Mouse (Mus musculus): ENCODE data around the gene Msx1.
"Not testable (repeated sequence)": the region's sequence is repeated elsewhere in the genome, so short reads cannot be mapped to it uniquely, and the experiment has no call there.

The Msx1 gene

GRCm38 (mm10) chr5:37824461-37824795 lies at the start of gene Msx1:
Msx1 (minus strand) TSS chr5:37824583.
- peak; percentile 54 to 66 for DNase-seq

- no peak for DNase-seq
These were observed 41.1 kb upstream of the Msx1 start for GRCm38 (mm10) chr5:37865471-37865870.

- DNase-seq = no peak
These were observed 39.9 kb upstream of the Msx1 start for GRCm38 (mm10) chr5:37864309-37864708.

GRCm38 (mm10) chr5:37860846-37861245 lies 36.5 kb upstream of the Msx1 start:
- no peak for DNase-seq

GRCm38 (mm10) chr5:37860151-37860721 lies 35.9 kb upstream of the Msx1 start:
- DNase-seq = peak; percentile 60 to 63

- DNase-seq = peak; percentile 38 to 60
These were observed 33.6 kb upstream of the Msx1 start for GRCm38 (mm10) chr5:37857763-37858545.

GRCm38 (mm10) chr5:37856057-37856456 lies 31.7 kb upstream of the Msx1 start:
- DNase-seq = no peak

GRCm38 (mm10) chr5:37854233-37854632 lies 29.9 kb upstream of the Msx1 start:
- no peak for DNase-seq

GRCm38 (mm10) chr5:37851305-37851982 lies 27.1 kb upstream of the Msx1 start:
- DNase-seq = no peak

GRCm38 (mm10) chr5:37848991-37849719 lies 24.8 kb upstream of the Msx1 start:
- no peak for DNase-seq

GRCm38 (mm10) chr5:37836267-37836646 lies 11.9 kb upstream of the Msx1 start:
- no peak for DNase-seq

- DNase-seq = no peak
These were observed 11.3 kb upstream of the Msx1 start for GRCm38 (mm10) chr5:37835590-37836266.

GRCm38 (mm10) chr5:37832766-37833165 lies 8.4 kb upstream of the Msx1 start:
- DNase-seq = no peak

GRCm38 (mm10) chr5:37832031-37832430 lies 7.6 kb upstream of the Msx1 start:
- no peak for DNase-seq

- not testable (repeated sequence) for DNase-seq
These were observed 6.1 kb upstream of the Msx1 start for GRCm38 (mm10) chr5:37830436-37830835.

GRCm38 (mm10) chr5:37829926-37830325 lies 5.5 kb upstream of the Msx1 start:
- no peak for DNase-seq

GRCm38 (mm10) chr5:37829296-37829670 lies 4.9 kb upstream of the Msx1 start:
- no peak for DNase-seq

- peak in 1 of 2 experiments; percentile 14 for DNase-seq
These were observed 4.4 kb upstream of the Msx1 start for GRCm38 (mm10) chr5:37828591-37829295.

GRCm38 (mm10) chr5:37828001-37828400 lies 3.6 kb upstream of the Msx1 start:
- DNase-seq = peak in 1 of 2 experiments; percentile 3

GRCm38 (mm10) chr5:37827626-37827950 lies 3.2 kb upstream of the Msx1 start:
- peak in 1 of 2 experiments; percentile 21 for DNase-seq

- peak in 1 of 2 experiments; percentile 28 for DNase-seq
These were observed 2.6 kb upstream of the Msx1 start for GRCm38 (mm10) chr5:37826706-37827625.
